Mouse (Mus musculus): ENCODE results near the gene Anp32a.

DNA sequence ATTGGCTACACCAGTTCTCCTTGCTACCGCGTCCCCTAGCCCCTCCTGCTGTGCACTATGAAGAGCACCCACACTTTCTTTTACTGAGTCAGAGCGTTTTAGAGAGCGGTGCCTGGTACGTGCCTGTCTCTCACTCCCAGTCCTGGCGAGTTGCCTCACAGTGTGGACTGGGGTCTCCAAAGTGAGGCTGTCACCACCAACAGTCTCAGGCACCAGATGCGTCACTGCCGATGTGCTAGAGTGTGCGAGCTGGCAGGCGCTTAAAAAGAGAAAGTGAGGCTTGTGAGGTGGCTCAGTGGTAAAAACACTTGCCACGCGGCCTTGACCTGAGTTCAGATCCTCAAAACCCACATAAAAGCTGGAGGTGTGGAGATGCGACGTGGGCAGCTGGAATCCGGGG, 8.2 kb downstream of the Anp32a start:
- TF ChIP-seq MAFK (IDR thresholded peaks at IDR 0.05; ENCODE audit: insufficient read depth, low read depth, low read length), result no peak
- no peak for TF ChIP-seq HCFC1 (IDR thresholded peaks at IDR 0.05; ENCODE audit: borderline replicate concordance, insufficient read depth, low read length)
- TF ChIP-seq ZC3H11A (IDR thresholded peaks at IDR 0.05; ENCODE audit: borderline replicate concordance, low read depth, low read length), result no peak
- TF ChIP-seq ZNF384 (IDR thresholded peaks at IDR 0.05; ENCODE audit: low read depth, low read length), result no peak

Data from ES-E14 (cell line).